Mouse (Mus musculus): ENCODE results near the gene Ahnak. TPM values are rescaled to one million over a fixed set of nuclear protein-coding genes. Genes with fewer than 3 reads are reported as not detected.
"Not testable (repeated sequence)": the region's sequence is repeated elsewhere in the genome, so short reads cannot be mapped to it uniquely, and the experiment has no call there.

Gene Ahnak
- polyA plus RNA-seq, 1 experiment from 2014 or later: 12.2 TPM

DNA sequence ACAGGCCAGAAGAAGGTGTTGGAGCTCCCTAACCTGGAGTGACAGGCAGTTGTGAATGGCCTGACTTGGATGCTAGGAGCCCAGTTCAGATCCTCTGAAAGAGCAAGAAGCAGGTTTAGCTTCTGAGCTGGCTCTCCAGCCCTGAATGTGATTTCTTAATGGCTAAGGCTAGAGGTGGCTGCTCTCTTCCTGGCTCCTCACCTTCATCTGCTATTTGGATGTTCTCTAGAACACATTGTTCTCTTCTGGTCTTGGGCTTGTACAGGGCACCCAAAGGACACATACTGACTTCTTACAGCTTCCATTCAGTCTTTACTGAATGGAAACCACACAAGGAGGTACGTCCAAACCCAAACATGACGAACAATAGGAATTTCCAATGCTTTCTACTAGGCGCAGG is 87.0 kb downstream of the Ahnak start:
- no peaks in the 10 kb centered on the region for H3K36me3 ChIP-seq
- no peak overlapping the region for H3K4me2 ChIP-seq (replicated peaks)
- no peaks in the 10 kb centered on the region for H3K9me3 ChIP-seq
- WGBS: 87% methylated on average over 3 of the region's 3 CpGs
- no peak overlapping the region for H3K9ac ChIP-seq (replicated peaks)
- H3K27ac ChIP-seq (replicated peaks): no peak overlapping the region
- no peak overlapping the region for H3K4me3 ChIP-seq
- no peaks in the 10 kb centered on the region for H3K27me3 ChIP-seq
- ATAC-seq (ENCODE audit: low FRiP score, low read depth): no peak
- peaks cover 10% of the 10 kb centered on the region; the same call in 1 of the 2 replicates for H3K4me1 ChIP-seq

DNA sequence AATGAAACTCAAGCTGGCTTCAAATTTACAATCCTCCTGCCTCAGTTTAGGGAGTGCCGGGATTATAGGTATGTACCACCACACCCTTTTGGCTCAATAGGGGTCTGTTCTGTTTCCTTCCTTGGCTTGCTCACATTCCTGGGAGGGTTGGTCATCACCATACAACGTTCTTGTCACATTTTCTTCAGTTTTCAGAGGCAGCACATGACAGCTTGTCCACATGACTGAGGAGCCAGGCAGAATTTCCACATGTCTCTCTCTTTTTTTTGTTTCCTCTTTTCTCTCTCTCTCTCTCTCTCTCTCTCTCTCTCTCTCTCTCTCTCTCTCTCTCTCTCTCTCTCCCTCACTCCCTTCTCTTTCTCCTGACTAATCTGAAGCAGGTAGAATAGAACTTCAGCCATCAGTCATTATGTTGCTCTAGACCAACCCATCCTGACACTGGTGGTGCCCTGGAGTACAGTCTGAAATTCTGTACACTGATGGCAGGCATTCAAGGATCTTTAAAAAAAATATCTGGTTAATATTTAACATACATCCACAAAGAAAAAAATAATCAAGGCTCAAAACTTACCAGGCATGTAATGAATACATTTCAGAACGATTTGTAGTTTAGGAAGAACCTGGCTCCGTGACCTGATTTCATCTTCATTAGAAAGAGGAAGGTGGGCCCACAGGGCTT is 88.0 kb downstream of the Ahnak start:
- Histone ChIP-seq H3K4me3 (no peak overlapping the region), H3K27ac (replicated peaks) (no peak overlapping the region), H3K27me3 (no peaks in the 10 kb centered on the region), H3K9me3 (no peaks in the 10 kb centered on the region), H3K9ac (replicated peaks) (no peak overlapping the region), H3K4me2 (replicated peaks) (no peak overlapping the region), H3K36me3 (no peaks in the 10 kb centered on the region), H3K4me1 (no peaks in the 10 kb centered on the region)
- WGBS: 75% methylated on average over 4 of the region's 4 CpGs
- no peak for ATAC-seq (ENCODE audit: low FRiP score, low read depth)

DNA sequence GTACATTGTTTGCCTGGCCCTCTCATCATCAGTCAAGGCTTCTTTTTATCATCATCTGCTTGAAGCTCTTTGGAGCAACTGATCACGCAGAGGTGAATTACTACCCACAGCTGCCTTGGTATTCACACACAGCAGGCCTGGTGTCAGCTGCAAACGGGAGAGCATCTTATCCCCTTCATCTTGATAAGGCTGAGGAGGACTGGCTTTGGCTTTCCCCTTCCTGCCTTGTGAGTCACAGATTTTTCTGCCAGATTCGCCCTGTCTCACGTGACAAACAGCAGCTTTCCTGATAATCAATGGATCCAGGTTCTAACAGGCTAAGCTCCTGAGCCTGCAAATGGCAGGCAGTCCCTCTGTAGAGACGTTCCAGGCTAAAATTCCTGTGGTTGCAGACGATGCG is 90.8 kb downstream of the Ahnak start:
- H3K4me1 ChIP-seq: no peaks in the 10 kb centered on the region
- H3K36me3 ChIP-seq: no peaks in the 10 kb centered on the region
- no peak overlapping the region for H3K4me3 ChIP-seq
- no peak for ATAC-seq (ENCODE audit: low FRiP score, low read depth)
- H3K9me3 ChIP-seq: no peaks in the 10 kb centered on the region
- 46% methylated on average over 7 of the region's 7 CpGs for WGBS
- no peak overlapping the region for H3K4me2 ChIP-seq (replicated peaks)
- peaks cover 6% of the 10 kb centered on the region; the same call in 1 of the 2 replicates for H3K27me3 ChIP-seq
- H3K9ac ChIP-seq (replicated peaks): no peak overlapping the region
- H3K27ac ChIP-seq (replicated peaks): no peak overlapping the region

DNA sequence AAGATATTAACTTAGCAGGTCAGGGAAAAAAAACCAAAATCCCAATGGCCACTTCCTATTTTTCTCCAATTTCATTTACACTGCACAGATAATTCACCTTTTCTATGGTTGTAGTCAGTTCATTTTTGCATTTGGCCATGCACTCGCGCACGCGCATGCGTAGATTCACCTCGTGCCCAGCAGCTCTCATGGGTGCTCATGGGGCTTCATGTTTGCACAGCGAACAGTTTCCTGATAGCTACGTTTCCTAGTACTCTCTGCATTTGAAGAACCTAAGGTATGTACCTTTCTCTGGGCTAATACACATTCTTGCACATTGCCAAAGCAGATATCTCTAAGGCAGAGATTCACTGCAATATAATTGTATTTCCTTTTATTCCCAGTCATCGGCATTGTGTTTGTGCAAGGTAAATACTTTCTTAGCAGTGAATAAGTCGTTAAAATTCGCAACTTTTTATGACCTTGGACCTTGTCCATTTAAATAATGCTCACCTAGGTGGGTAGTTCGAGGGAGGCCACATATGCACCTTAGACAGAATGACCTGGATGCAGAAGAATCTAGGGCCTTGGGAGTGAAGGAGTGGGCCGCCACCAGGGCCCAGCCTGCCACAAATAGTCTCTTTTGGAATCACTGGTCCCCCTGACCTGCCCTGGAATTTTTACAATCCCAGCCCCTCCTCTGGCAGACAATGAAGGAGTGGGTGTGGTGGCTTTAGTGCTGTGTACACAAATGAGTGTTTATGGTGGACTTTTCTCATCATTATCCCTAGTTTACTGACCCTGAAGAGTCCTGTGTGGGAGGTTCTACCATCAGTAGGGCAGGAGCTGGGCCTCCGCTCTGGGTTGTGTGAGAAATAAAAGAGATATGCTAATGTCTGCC is 92.5 kb downstream of the Ahnak start:
- H3K27ac ChIP-seq (replicated peaks): no peak overlapping the region
- H3K9me3 ChIP-seq: no peaks in the 10 kb centered on the region
- peak; percentile 53 for ATAC-seq (ENCODE audit: low FRiP score, low read depth)
- peaks cover 6% of the 10 kb centered on the region; the same call in 1 of the 2 replicates for H3K27me3 ChIP-seq
- no peak overlapping the region; the same call in 1 of the 2 replicates for H3K4me2 ChIP-seq (replicated peaks)
- WGBS: 84% methylated on average over 14 of the region's 14 CpGs
- no peaks in the 10 kb centered on the region for H3K4me1 ChIP-seq
- H3K36me3 ChIP-seq: no peaks in the 10 kb centered on the region
- H3K9ac ChIP-seq (replicated peaks): no peak overlapping the region
- H3K4me3 ChIP-seq: no peak overlapping the region

DNA sequence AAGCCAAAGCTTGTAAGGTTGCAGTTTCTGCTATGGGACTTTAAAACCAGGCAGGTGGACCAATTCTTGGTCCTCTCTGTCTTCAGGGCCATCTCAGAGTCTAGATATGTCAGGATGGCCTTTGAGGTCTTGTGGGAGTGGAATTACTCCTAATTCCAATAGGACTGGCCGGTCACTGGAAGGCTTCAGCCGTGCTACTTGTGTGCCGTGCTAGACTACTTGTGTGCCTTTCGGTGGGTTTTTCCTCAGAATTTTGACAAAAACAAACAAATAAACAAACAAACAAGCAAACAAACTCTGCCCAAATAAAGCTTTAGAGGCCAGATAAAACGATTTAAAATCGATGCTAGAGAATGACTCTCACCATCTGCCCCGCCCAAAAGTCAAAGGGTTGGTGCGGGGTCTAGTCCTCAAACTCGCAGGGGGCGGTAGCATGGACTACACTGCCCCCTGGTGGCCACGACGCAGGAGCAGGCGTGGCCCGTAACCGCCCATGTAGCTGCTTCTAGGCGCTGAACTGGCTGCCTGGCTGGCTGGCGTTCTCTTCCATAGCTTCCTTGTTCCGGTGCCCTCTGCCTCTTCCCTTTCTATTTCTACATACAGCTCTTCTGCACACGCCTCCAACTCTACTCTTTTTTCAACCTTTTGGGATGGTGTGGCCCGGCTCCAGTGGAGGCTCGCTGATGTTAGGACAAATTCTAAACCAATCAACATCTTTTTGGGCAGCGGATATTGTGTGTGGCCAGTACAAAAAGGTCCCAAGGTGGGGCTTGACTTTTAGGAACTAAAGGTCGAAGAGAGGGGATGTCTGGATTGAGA is 93.3 kb downstream of the Ahnak start:
- peak; percentile 93 for ATAC-seq (ENCODE audit: low FRiP score, low read depth)
- Histone ChIP-seq H3K4me2 (replicated peaks) (peak overlapping the region; percentile 21), H3K4me1 (no peaks in the 10 kb centered on the region), H3K36me3 (no peaks in the 10 kb centered on the region), H3K27ac (replicated peaks) (no peak overlapping the region), H3K9me3 (no peaks in the 10 kb centered on the region), H3K27me3 (peaks cover 6% of the 10 kb centered on the region; the same call in 1 of the 2 replicates), H3K4me3 (no peak overlapping the region), H3K9ac (replicated peaks) (0 out of 2 replicates have a peak overlapping the region, but pooled peaks have one; percentile 24)
- 20% methylated on average over 23 of the region's 23 CpGs for WGBS

DNA sequence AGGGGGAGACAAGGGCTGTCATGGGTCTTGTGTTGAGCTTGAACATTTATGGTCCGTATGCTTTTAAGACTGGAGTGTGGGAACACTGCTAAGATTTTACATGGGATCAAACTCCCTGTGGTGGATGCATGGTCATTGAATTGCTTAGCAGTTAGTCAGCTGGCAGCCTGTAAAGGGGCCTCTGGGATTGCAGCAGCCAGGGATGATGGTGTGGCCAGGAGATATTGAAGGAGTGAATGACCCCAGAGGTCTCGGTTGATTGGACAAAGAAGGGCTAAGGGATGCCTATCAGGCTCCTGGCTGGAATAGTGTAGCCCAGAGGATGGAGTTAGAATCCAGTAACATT is 93.9 kb downstream of the Ahnak start:
- Histone ChIP-seq H3K4me1 (no peaks in the 10 kb centered on the region), H3K4me2 (replicated peaks) (no peak overlapping the region), H3K27ac (replicated peaks) (no peak overlapping the region), H3K9me3 (no peaks in the 10 kb centered on the region), H3K4me3 (no peak overlapping the region), H3K27me3 (peaks cover 6% of the 10 kb centered on the region; the same call in 1 of the 2 replicates), H3K36me3 (no peaks in the 10 kb centered on the region), H3K9ac (replicated peaks) (no peak overlapping the region)
- ATAC-seq (ENCODE audit: low FRiP score, low read depth): no peak
- 82% methylated on average over 2 of the region's 2 CpGs for WGBS

DNA sequence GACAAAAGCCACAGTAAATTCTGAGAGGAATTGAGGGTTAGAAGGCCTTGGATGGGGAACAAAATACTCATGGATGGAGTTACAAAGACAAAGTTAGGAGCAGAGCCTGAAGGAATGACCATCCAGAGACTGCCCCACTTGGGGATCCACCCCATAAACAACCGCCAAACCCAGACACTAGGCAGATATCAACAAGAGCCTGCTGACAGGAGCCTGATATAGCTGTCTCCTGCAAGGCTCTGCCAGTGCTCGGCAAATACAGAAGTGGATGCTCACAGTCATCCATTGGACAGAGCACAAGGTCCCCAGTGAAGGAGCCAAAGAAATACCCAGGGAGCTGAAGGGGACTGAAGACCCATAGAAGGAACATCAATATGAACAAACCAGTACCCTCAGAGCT is 94.8 kb downstream of the Ahnak start:
- H3K9me3 ChIP-seq; H3K9ac ChIP-seq (replicated peaks); H3K4me3 ChIP-seq; H3K4me1 ChIP-seq; H3K36me3 ChIP-seq; H3K27me3 ChIP-seq; H3K4me2 ChIP-seq (replicated peaks); H3K27ac ChIP-seq (replicated peaks); ATAC-seq (ENCODE audit: low FRiP score, low read depth): not testable (repeated sequence)
- WGBS: 71% methylated on average over 2 of the region's 2 CpGs

DNA sequence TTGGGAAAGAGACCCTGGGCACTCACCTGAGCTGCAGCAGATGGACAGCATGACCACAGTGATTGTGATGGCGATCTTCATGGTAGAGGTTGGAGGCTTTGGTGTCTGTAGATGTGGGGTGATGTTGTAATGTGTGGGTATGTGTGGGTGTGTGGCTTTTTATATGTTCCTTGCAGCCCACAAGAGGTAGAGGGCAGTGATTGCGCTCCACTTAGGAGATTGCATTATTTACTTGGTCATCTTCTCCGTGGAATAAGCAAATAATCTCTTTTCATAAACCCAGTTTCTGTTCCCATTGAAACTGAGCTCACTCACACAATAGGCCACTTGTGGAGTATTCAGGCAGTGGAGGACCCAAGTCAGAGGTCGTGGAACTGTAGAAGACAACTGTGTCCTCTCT is 98.7 kb downstream of the Ahnak start, which contains the start of gene Scgb1a1:
Gene Scgb1a1 (minus strand): TSS at position 138 of the 400 bp plus-strand sequence.
- 87% methylated on average over 4 of the region's 4 CpGs for WGBS

DNA sequence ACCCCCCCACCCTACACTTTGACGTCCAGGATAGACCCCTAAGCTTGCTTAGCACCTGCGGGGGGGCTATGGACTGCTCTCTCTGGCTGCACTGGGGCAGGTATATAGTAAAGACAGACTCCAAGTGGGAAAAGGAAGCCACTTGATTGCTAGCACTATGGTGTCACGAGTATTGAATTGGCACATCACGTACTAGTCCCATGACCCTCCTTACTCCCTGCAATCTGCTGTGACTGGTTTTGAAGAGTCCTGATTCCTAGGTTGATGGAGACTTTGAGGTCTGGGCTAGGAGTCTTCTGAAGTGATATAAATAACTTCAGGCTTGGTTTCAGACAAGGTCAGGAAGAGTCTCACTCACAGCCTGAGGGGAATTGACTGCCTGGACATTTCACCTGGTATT is 101.1 kb downstream of the Ahnak start:
- H3K4me2 ChIP-seq (replicated peaks): no peak overlapping the region
- H3K36me3 ChIP-seq: no peaks in the 10 kb centered on the region
- H3K27ac ChIP-seq (replicated peaks): no peak overlapping the region
- H3K9me3 ChIP-seq: no peaks in the 10 kb centered on the region
- no peaks in the 10 kb centered on the region for H3K27me3 ChIP-seq
- H3K9ac ChIP-seq (replicated peaks): no peak overlapping the region
- 72% methylated on average over 4 of the region's 4 CpGs for WGBS
- no peak for ATAC-seq (ENCODE audit: low FRiP score, low read depth)
- no peaks in the 10 kb centered on the region for H3K4me1 ChIP-seq
- no peak overlapping the region for H3K4me3 ChIP-seq

More for the DNA sequence above, 98.7 kb downstream of the Ahnak start, which contains the start of gene Scgb1a1:
- no peaks in the 10 kb centered on the region for H3K4me1 ChIP-seq
- peaks cover 6% of the 10 kb centered on the region; the same call in 1 of the 2 replicates for H3K27me3 ChIP-seq
- H3K36me3 ChIP-seq: no peaks in the 10 kb centered on the region
- H3K4me3 ChIP-seq: no peak within 1 kb of the TSS
- no peaks in the 10 kb centered on the region for H3K9me3 ChIP-seq
- H3K27ac ChIP-seq (replicated peaks): no peak within 1 kb of the TSS
- H3K9ac ChIP-seq (replicated peaks): no peak within 1 kb of the TSS
- H3K4me2 ChIP-seq (replicated peaks): no peak within 1 kb of the TSS
- no peak for ATAC-seq (ENCODE audit: low FRiP score, low read depth)

DNA sequence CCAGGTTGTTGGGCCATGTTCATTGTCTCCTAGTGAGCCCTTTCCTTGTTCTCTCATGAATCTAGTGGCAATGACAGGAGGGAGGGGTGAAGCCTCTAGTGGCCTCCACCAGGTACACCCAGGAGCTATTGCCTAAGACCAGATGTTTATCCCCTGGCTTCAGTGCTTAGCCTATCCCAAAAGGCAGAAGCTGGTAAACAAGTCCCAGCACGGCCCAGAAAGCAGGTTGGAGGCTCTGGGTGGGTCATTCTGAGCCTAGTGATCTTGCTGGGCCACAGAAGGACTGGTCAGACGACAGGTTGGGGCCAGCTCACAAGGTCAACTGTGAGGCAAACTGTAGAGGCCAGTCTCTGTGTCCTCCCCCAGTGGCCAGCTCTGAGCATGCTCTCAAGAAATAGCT is 101.6 kb downstream of the Ahnak start:
- Histone ChIP-seq H3K4me3 (no peak overlapping the region), H3K9ac (replicated peaks) (no peak overlapping the region), H3K27me3 (no peaks in the 10 kb centered on the region), H3K4me1 (no peaks in the 10 kb centered on the region), H3K9me3 (no peaks in the 10 kb centered on the region), H3K4me2 (replicated peaks) (no peak overlapping the region), H3K36me3 (no peaks in the 10 kb centered on the region), H3K27ac (replicated peaks) (no peak overlapping the region)
- WGBS: 42% methylated on average over 2 of the region's 2 CpGs
- ATAC-seq (ENCODE audit: low FRiP score, low read depth): no peak

DNA sequence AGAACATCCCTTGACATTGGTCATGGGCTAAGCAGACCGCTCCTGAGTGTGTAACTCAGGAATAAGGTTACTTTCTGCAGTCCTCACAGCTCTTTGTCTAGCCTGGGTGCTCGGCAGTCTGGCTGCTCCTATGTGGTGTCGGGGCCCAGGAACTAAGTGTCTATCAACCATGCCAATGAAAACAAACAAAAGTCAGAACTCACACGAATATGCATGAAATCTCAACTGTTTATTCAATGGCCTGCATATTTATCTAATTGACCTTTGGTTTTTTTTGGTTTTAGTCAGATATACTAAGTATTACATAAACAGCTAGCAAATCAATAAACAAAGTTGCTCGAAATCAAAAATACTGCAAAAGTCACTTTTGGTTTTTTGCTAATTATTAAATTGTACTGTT is 106.0 kb downstream of the Ahnak start:
- no peak overlapping the region for H3K4me2 ChIP-seq (replicated peaks)
- no peaks in the 10 kb centered on the region for H3K4me1 ChIP-seq
- no peak for ATAC-seq (ENCODE audit: low FRiP score, low read depth)
- H3K27ac ChIP-seq (replicated peaks): no peak overlapping the region
- 72% methylated on average over 5 of the region's 5 CpGs for WGBS
- no peaks in the 10 kb centered on the region for H3K27me3 ChIP-seq
- H3K36me3 ChIP-seq: no peaks in the 10 kb centered on the region
- no peaks in the 10 kb centered on the region for H3K9me3 ChIP-seq
- H3K4me3 ChIP-seq: no peak overlapping the region
- H3K9ac ChIP-seq (replicated peaks): no peak overlapping the region
